Mouse (Mus musculus) embryonic facial prominence, embryonic 14.5 days (tissue): ENCODE data around the gene Adcyap1r1. TPM values are rescaled to one million over a fixed set of nuclear protein-coding genes. Genes with fewer than 3 reads are reported as not detected.

Experiments
- microRNA-seq: library from miRNA; unstranded; fragments of <30 nt; microRNA quantifications from one replicate; pipeline ENCODE4, GENCODE M21; 2016; ENCODE audit warnings: borderline number of aligned reads
- polyA plus RNA-seq: library from polyadenylated mRNA; unstranded; fragments of >200 nt; fragmentation: Nextera tagmentation; extraction: Ambion mirVana; gene quantifications from 2 replicates; pipeline ENCODE4 v1.2.1, GENCODE M21; 2014

Adcyap1r1 gene
- polyA plus RNA-seq, 1 experiment from 2014 or later = 5.1 TPM

Small RNA genes lying within 50 kb of the gene (microRNA-seq; reads per million reads assigned to microRNA genes)
- not detected for gene Gm44352

Other genes with a start within 250 kb of the Adcyap1r1 start
- gene Mindy4, start 248.6 kb upstream of the Adcyap1r1 start, polyA plus RNA-seq = 16.2 and 18.2 TPM in 2 replicates
- 20.4 and 20.5 TPM in 2 replicates for gene Aqp1, start 115.5 kb upstream of the Adcyap1r1 start, polyA plus RNA-seq
- gene Ghrhr, start 75.7 kb upstream of the Adcyap1r1 start, polyA plus RNA-seq = not detected in 2 replicates
- gene Neurod6, start 229.3 kb downstream of the Adcyap1r1 start, polyA plus RNA-seq = not detected in 2 replicates